Mouse (Mus musculus): Measurements from ENCODE around the gene Pemt.

GRCm38 (mm10) chr11:60004716-60005115, 41.6 kb downstream of the Pemt start:
- TF ChIP-seq CTCF (IDR thresholded peaks at IDR 0.05; ENCODE audit: control insufficient read depth, insufficient read depth, insufficient replicate concordance, low read depth, low read length) = no peak
- TF ChIP-seq POLR2A (IDR thresholded peaks at IDR 0.05; ENCODE audit: control insufficient read depth, low read depth, low read length) = no peak

Measured in testis, adult 2 months (tissue).